Mouse (Mus musculus) E14TG2a.4 (cell line): ENCODE data around the gene Ccdc186.

Experiments
- CTCF ChIP-seq: conservative IDR thresholded peaks from 2 replicates; pipeline ENCODE4 v1.5.1; 2014; ENCODE audit warnings: low read length
- NANOG ChIP-seq: IDR thresholded peaks from 2 replicates; pipeline ENCODE4 v1.6.1; 2014; ENCODE audit warnings: borderline replicate concordance, low read length, mixed read lengths

- TF ChIP-seq CTCF (no peak), NANOG (no peak)
These were observed 34.1 kb downstream of the Ccdc186 start for GRCm38 (mm10) chr19:56787911-56788310.
